Mouse (Mus musculus) CH12.LX (cell line): ENCODE results near the gene Atrip.
A peak's percentile ranks its signal among the peaks of the same experiment; 100 is the strongest.

Experiments
- CTCF ChIP-seq, 2 experiments: IDR thresholded peaks in 1 of 2; conservative IDR thresholded peaks in 1 of 2; 2 replicates each; pipeline ENCODE4 v1.5.1; 2011 to 2012; ENCODE audit warnings: low read depth in 2 of 2, low read length in 2 of 2, improper control_type of control experiment in 1 of 2, inconsistent platforms in 1 of 2, mild to moderate bottlenecking in 1 of 2, moderate library complexity in 1 of 2
- EP300 ChIP-seq: IDR thresholded peaks from 2 replicates; pipeline ENCODE4 v1.6.1; 2011; ENCODE audit warnings: low read length, improper control_type of control experiment
- ETS1 ChIP-seq: conservative IDR thresholded peaks from 2 replicates; pipeline ENCODE4 v1.6.1; 2012; ENCODE audit warnings: low read depth, mild to moderate bottlenecking, inconsistent platforms, low read length, improper control_type of control experiment, moderate library complexity
- GABPA ChIP-seq: IDR thresholded peaks from 2 replicates; pipeline ENCODE4 v1.6.1; 2012; ENCODE audit warnings: low read depth, low read length, improper control_type of control experiment, inconsistent platforms; ENCODE audit not compliant: insufficient replicate concordance
- KAT2A ChIP-seq: IDR thresholded peaks from 2 replicates; pipeline ENCODE4 v1.6.1; 2012; ENCODE audit warnings: low read length, improper control_type of control experiment, inconsistent platforms; ENCODE audit not compliant: insufficient replicate concordance
- MAFK ChIP-seq: IDR thresholded peaks from 2 replicates; pipeline ENCODE4 v1.6.1; 2011; ENCODE audit warnings: low read length, improper control_type of control experiment; ENCODE audit not compliant: insufficient replicate concordance
- NELFE ChIP-seq: IDR thresholded peaks from 2 replicates; pipeline ENCODE4 v1.6.1; 2011; ENCODE audit warnings: low read depth, low read length, improper control_type of control experiment
- POLR2A ChIP-seq: IDR thresholded peaks from 2 replicates; pipeline ENCODE4 v1.6.1; 2011; ENCODE audit warnings: low read depth, mild to moderate bottlenecking, improper control_type of control experiment, low read length
- RCOR1 ChIP-seq: conservative IDR thresholded peaks from 2 replicates; pipeline ENCODE4 v1.6.1; 2012; ENCODE audit warnings: low read depth, mild to moderate bottlenecking, inconsistent platforms, low read length, improper control_type of control experiment
- USF1 ChIP-seq: IDR thresholded peaks from 2 replicates; pipeline ENCODE4 v1.6.1; 2014; ENCODE audit warnings: low read depth, mild to moderate bottlenecking, inconsistent platforms, low read length, improper control_type of control experiment
- USF2 ChIP-seq: conservative IDR thresholded peaks from 2 replicates; pipeline ENCODE4 v1.6.1; 2011; ENCODE audit warnings: low read depth, low read length, improper control_type of control experiment
- ZC3H11A ChIP-seq: IDR thresholded peaks from 2 replicates; pipeline ENCODE4 v1.6.1; 2012; ENCODE audit warnings: low read depth, mild to moderate bottlenecking, inconsistent platforms, low read length, improper control_type of control experiment

DNA sequence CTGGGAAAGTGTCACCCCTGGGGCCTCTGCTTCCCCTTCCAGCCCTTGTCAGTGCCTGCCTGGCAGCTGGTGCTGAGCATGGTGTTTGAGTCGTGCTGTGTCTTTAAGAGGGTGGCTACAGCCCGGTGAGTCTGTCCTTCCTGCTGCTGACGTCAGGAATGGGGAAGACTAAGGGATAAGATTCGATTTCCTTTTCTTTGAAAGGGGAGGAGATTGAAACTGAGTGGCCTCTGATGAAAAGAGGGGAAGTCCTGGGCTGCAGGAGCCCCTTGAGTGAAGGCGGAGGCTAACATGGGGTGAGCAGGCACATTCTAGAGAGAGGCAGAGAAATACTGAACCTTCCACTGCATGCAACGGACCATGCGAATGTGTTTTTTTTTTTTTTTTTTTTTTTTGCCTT lies 19.2 kb downstream of the Atrip start:
- TF ChIP-seq ETS1: peak; percentile 67
- TF ChIP-seq CTCF (conservative IDR thresholded peaks at IDR 0.05 in 1 of 2, IDR thresholded peaks at IDR 0.05 in 1 of 2; ENCODE audit: low read depth in 2 of 2, low read length in 2 of 2): no peak
- TF ChIP-seq EP300: 0 out of 2 replicates have a peak, but pooled peaks have one; percentile 37
- no peak for TF ChIP-seq USF1
- no peak; the same call in 1 of the 2 replicates for TF ChIP-seq POLR2A
- no peak for TF ChIP-seq KAT2A
- no peak for TF ChIP-seq USF2
- 0 out of 2 replicates have a peak, but pooled peaks have one; percentile 21 for TF ChIP-seq RCOR1
- 0 out of 2 replicates have a peak, but pooled peaks have one; percentile 29 for TF ChIP-seq MAFK
- no peak for TF ChIP-seq ZC3H11A
- no peak for TF ChIP-seq GABPA
- no peak for TF ChIP-seq NELFE
